Mouse (Mus musculus) activated CD4-positive, CD25-positive, alpha-beta regulatory T cell, adult 9 weeks (primary cell): ENCODE results near the gene Hypk. TPM values are rescaled to one million over a fixed set of nuclear protein-coding genes. Genes with fewer than 3 reads are reported as not detected.

Source experiments
- polyA plus RNA-seq: library from polyadenylated mRNA; unstranded; fragments of 100-300 nt; shearing (Covaris generic); gene quantifications from one replicate; pipeline ENCODE4 v1.2.1, GENCODE M21; 2017

The Hypk gene
- polyA plus RNA-seq, result 143 TPM

GRCm38 (mm10) chr2:121452990-121453389 lies at the start of gene Hypk:
Gene Hypk, plus strand, starts transcription at chr2:121453290.

GRCm38 (mm10) chr2:121413387-121414042 lies 39.6 kb upstream of the Hypk start, which contains the start of the genes Pdia3 and Catsper2:
Gene Pdia3, plus strand, starts transcription at chr2:121413775.
Gene Catsper2, minus strand, starts transcription at chr2:121413792.

DNA sequence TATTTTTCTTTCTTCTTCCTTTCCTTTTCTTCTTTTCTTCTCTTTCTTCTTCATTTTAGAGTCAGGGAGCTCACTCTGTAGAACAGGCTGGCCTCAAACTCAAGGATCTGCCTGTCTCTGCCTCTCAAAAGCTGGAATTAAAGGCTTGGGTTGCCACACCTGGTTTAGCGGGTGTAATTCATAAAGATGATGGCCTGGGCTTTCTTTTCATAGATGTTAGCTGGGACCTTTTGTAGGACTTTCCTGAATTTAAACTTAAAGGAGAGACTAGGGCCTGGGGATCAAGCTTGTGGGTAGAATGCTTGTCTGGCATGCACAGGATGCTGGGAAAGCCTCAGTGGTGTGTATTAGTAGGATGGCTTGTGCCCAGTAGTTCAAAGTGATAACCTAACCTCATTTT lies 8.9 kb upstream of the Hypk start, which contains the start of gene Ell3:
TSS of gene Ell3 (minus strand) at position 101 of the 400 bp plus-strand sequence.

DNA sequence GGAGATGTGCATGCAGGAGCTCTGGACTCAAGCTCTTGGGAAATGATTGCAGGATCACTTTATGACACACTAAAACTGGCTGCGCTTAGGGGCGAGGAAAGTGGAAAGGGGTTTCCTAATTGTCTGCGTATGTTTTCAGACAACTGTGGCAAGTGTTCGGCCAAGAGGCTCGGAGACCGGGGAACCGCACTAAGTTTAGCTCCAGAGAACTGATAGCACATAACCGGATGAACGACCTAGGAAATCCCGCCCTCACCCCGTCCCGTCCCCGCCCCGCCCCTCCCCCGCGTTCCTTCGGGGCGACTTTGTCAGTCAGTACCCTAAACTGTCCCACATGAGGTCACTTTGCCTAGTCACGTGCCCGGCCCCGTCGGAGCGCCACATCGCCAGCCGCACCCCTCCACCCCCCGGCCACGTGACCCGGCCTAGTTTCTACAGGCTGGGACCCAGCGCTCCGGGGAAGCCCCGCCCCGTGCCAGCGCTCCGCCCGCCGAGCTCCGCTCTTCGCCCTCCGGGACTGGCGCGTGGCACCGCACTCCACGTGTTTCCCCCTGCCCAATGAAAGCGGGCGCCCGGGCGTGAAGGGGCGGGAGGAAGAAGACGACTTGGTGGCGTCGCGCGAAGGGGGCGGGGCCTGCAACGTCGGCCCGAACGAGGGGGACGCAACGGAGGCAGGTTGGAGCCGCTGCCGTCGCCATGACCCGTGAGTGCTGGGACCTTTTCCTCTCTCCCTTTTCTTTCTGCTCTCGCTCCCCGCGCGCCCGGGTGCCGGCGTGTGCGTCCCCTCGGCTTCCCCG lies 4.2 kb upstream of the Hypk start, which contains the start of gene Serf2:
TSS of gene Serf2 (plus strand) at position 457 of the 797 bp plus-strand sequence.

DNA sequence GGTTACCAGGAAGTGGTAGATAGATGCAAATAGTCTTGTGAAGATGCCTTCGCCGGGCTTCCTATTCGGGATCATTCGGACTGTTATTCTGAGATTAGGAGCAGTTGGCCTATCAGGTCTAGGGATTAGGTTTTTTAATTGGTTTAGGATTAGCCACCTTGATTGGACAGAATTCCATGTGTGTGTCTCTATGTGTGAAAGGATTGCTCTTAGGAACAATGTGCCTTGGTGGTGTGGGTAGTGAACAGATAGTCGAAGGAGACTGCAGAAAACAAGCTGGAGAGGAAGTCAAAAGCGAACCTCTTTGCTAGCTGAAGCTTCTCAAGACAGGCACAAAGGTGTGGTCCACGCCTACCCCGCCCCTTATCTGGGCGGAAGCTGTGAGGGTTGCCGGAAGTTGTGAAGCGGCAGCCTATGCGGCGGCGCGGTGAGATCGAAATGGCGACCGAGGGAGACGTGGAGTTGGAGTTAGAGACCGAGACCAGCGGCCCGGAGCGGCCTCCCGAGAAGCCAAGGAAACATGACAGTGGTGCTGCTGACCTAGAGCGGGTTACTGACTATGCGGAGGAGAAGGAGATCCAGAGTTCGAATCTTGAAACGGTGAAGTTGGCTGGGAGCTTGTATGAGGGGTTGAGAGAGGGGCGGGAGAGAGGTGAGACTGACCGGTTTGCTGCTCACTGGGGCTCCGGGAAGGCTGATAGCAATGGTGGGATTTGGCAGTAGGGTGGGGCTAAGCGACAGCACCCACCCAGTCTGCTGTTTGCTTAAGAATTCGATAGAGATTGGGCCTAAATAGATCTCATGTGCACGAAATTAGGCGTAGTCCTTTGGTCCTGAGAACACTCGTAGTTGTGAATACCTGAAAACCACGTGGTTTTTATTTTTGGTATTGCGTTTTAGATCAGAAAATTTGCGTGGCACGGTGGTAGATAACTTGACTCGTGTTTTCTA lies 3.9 kb downstream of the Hypk start, which contains the start of gene Serinc4:
TSS of gene Serinc4 (minus strand) at position 90 of the 951 bp plus-strand sequence.

DNA sequence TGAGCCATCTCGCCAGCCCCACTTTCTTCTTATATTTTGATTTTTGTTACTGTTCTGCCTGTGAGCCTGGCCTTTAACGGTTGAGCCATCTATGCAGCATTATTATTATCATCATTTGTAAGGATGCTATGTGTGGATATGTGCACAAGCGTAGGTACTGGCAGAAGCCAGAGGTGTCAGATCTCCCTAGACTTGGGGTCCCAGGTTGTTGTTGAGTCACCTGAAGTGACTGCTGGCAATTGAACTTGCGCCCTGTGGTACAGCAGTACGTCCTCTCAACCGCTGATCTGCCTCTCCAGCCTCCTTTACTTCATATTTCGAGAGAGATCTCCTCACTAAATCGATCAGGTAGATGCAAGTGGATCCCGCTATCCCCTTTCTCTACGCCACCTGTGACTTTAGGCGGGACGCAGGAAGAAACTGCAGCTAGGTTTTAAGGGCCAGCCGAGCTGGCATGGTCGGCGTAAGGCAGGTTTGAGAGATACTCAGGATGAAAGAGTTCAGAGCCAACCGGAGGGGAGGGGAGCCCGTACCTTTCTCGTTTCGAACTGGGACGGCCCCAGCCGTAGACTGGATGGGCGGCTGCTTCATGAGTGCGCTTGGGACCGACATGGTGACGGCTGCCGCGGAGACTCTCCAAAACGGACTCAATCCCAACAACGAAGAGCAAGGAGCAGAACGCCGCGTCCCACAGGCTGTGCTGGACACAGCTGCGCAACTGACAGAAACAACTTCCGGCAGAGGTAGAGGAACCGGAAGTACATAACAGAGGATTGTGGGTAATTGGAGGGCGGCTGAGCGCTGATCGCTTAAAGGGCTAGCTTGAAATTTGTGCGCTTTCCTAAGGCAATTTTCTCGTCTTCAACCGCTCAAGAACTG lies 20.4 kb downstream of the Hypk start, which contains the start of gene Mfap1b:
TSS of gene Mfap1b (minus strand) at position 767 of the 879 bp plus-strand sequence.

DNA sequence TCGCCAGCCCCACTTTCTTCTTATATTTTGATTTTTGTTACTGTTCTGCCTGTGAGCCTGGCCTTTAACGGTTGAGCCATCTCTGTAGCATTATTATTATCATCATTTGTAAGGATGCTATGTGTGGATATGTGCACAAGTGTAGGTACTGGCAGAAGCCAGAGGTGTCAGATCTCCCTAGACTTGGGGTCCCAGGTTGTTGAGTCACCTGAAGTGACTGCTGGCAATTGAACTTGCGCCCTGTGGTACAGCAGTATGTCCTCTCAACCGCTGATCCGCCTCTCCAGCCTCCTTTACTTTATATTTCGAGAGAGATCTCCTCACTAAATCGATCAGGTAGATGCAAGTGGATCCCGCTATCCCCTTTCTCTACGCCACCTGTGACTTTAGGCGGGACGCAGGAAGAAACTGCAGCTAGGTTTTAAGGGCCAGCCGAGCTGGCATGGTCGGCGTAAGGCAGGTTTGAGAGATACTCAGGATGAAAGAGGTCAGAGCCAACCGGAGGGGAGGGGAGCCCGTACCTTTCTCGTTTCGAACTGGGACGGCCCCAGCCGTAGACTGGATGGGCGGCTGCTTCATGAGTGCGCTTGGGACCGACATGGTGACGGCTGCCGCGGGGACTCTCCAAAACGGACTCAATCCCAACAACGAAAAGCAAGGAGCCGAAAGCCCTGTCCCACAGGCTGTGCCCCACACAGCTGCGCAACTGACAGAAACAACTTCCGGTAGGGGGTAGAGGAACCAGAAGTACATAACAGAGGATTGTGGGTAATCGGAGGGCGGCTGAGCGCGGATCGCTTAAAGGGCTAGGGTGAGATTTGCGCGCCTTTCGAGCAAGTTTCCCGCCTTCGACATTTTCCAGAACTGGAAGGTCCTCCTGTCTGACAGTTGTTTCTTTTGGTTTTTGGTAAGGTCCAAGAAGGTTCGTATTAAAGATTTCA lies 53.1 kb downstream of the Hypk start, which contains the start of the genes Mfap1a and Wdr76:
TSS of gene Mfap1a (minus strand) at position 724 of the 941 bp plus-strand sequence.
TSS of gene Wdr76 (plus strand) at position 782 of the 941 bp plus-strand sequence.

Other genes with a start within 250 kb of the Hypk start
- gene Trp53bp1, start 181.9 kb upstream of the Hypk start, polyA plus RNA-seq, result 82.4 TPM
- gene Map1a, start 163.7 kb upstream of the Hypk start, polyA plus RNA-seq, result 0.06 TPM
- 15.4 TPM for gene Ppip5k1, start 97.9 kb upstream of the Hypk start, polyA plus RNA-seq
- not detected for gene Ckmt1, start 95.6 kb upstream of the Hypk start, polyA plus RNA-seq
- gene Strc, start 66.1 kb upstream of the Hypk start, polyA plus RNA-seq, result 0.16 TPM
- 623 TPM for gene Pdia3, start 39.5 kb upstream of the Hypk start, polyA plus RNA-seq
- gene Catsper2, start 39.5 kb upstream of the Hypk start, polyA plus RNA-seq, result 2.0 TPM
- 0.87 TPM for gene Ell3, start 9.0 kb upstream of the Hypk start, polyA plus RNA-seq
- gene Serf2, start 4.1 kb upstream of the Hypk start, polyA plus RNA-seq, result 565 TPM
- gene Serinc4, start 3.5 kb downstream of the Hypk start, polyA plus RNA-seq, result not detected
- 103 TPM for gene Mfap1b, start 20.8 kb downstream of the Hypk start, polyA plus RNA-seq
- 36.1 TPM for gene Mfap1a, start 53.4 kb downstream of the Hypk start, polyA plus RNA-seq
- gene Wdr76, start 53.4 kb downstream of the Hypk start, polyA plus RNA-seq, result 8.7 TPM